Mouse (Mus musculus) telencephalon, adult 2 months (tissue): ENCODE results near the gene Aym1.
A peak's percentile ranks its signal among the peaks of the same experiment; 100 is the strongest.
"Not testable (repeated sequence)": the region's sequence is repeated elsewhere in the genome, so short reads cannot be mapped to it uniquely, and the experiment has no call there.

Experiments used
- DNase-seq: peaks from one replicate; pipeline ENCODE4 v3.0.0-alpha.2; 2011; ENCODE audit warnings: low read depth, low spot score

The Aym1 gene

GRCm38 (mm10) chr5:113357186-113357585, at the start of gene Aym1:
Gene Aym1 (plus strand): TSS chr5:113357294.
- DNase-seq, result no peak

- DNase-seq, result no peak
Observed at GRCm38 (mm10) chr5:113309491-113310376, 47.4 kb upstream of the Aym1 start.

GRCm38 (mm10) chr5:113310377-113311003, 46.6 kb upstream of the Aym1 start, which contains the start of gene Sgsm1:
Gene Sgsm1 (minus strand): TSS chr5:113310786.
- peak; percentile 79 for DNase-seq

- DNase-seq, result no peak
Observed at GRCm38 (mm10) chr5:113313998-113314397, 43.1 kb upstream of the Aym1 start.

- no peak for DNase-seq
Observed at GRCm38 (mm10) chr5:113323784-113324638, 33.1 kb upstream of the Aym1 start.

GRCm38 (mm10) chr5:113329463-113329862, 27.6 kb upstream of the Aym1 start:
- no peak for DNase-seq

- no peak for DNase-seq
Observed at GRCm38 (mm10) chr5:113330202-113330601, 26.9 kb upstream of the Aym1 start.

- no peak for DNase-seq
Observed at GRCm38 (mm10) chr5:113332239-113332638, 24.9 kb upstream of the Aym1 start.

GRCm38 (mm10) chr5:113332899-113333298, 24.2 kb upstream of the Aym1 start:
- no peak for DNase-seq

GRCm38 (mm10) chr5:113334621-113335530, 22.2 kb upstream of the Aym1 start:
- DNase-seq, result no peak

- no peak for DNase-seq
Observed at GRCm38 (mm10) chr5:113335732-113336131, 21.4 kb upstream of the Aym1 start.

GRCm38 (mm10) chr5:113336281-113336680, 20.8 kb upstream of the Aym1 start:
- DNase-seq, result no peak

GRCm38 (mm10) chr5:113344635-113345386, 12.3 kb upstream of the Aym1 start:
- no peak for DNase-seq

- DNase-seq, result no peak
Observed at GRCm38 (mm10) chr5:113345781-113346180, 11.3 kb upstream of the Aym1 start.

- not testable (repeated sequence) for DNase-seq
Observed at GRCm38 (mm10) chr5:113346651-113347050, 10.4 kb upstream of the Aym1 start.

GRCm38 (mm10) chr5:113347593-113347992, 9.5 kb upstream of the Aym1 start:
- no peak for DNase-seq

- DNase-seq, result no peak
Observed at GRCm38 (mm10) chr5:113348597-113348996, 8.5 kb upstream of the Aym1 start.

GRCm38 (mm10) chr5:113349226-113349625, 7.9 kb upstream of the Aym1 start:
- DNase-seq, result no peak

GRCm38 (mm10) chr5:113349810-113350209, 7.3 kb upstream of the Aym1 start:
- DNase-seq, result no peak

GRCm38 (mm10) chr5:113351768-113352167, 5.3 kb upstream of the Aym1 start:
- peak; percentile 52 for DNase-seq
